Comparison of ENCODE assay signal across 8 mouse cellular contexts in genomic region chr4:120369861-120370366, GRCm38 (mm10). TPM values are rescaled to one million over a fixed set of nuclear protein-coding genes. Genes with fewer than 3 reads are reported as not detected.
DNase-seq lines count a peak whose midpoint lies in the region; ATAC-seq and TF ChIP-seq lines count a peak whose summit lies in the region.

No protein-coding gene starts in this region.

- peak; percentile 74 for ATAC-seq in forebrain, embryonic 13.5 days
- ATAC-seq in intestine, postnatal 0 days, result no peak
- peak; percentile 70; the same call in 1 of the 2 replicates for ATAC-seq in neural tube, embryonic 14.5 days (ENCODE audit: low read depth)

- no peaks in the 10 kb centered on the region for H3K36me3 ChIP-seq in forebrain, embryonic 13.5 days (ENCODE audit: poor library complexity, severe bottlenecking)
- H3K36me3 ChIP-seq in intestine, postnatal 0 days (ENCODE audit: control insufficient read depth, insufficient read depth), result no peaks in the 10 kb centered on the region
- no peaks in the 10 kb centered on the region for H3K36me3 ChIP-seq in neural tube, embryonic 14.5 days (ENCODE audit: control insufficient read depth, insufficient read depth, low read length)

- no peak overlapping the region for H3K4me3 ChIP-seq in forebrain, embryonic 13.5 days
- no peak overlapping the region for H3K4me3 ChIP-seq in intestine, postnatal 0 days (ENCODE audit: low read depth, low read length)
- no peak overlapping the region for H3K4me3 ChIP-seq in neural tube, embryonic 14.5 days (ENCODE audit: low read depth, low read length)

- peaks cover 12% of the 10 kb centered on the region; the same call in 1 of the 2 replicates for H3K27me3 ChIP-seq in forebrain, embryonic 13.5 days
- no peaks in the 10 kb centered on the region for H3K27me3 ChIP-seq in intestine, postnatal 0 days (replicated peaks; ENCODE audit: control insufficient read depth, insufficient read depth, low read length)
- H3K27me3 ChIP-seq in neural tube, embryonic 14.5 days (ENCODE audit: control insufficient read depth, insufficient read depth, low read length), result no peaks in the 10 kb centered on the region

- 7% methylated on average over 10 of the region's 10 CpGs for WGBS in forebrain, embryonic 13.5 days
- 48% methylated on average over 10 of the region's 10 CpGs for WGBS in intestine, postnatal 0 days
- 8% methylated on average over 10 of the region's 10 CpGs for WGBS in neural tube, embryonic 14.5 days

- H3K4me2 ChIP-seq in forebrain, embryonic 13.5 days, result peak overlapping the region; percentile 41
- H3K4me2 ChIP-seq in intestine, postnatal 0 days (replicated peaks; ENCODE audit: low read depth), result peak overlapping the region; percentile 47
- peak overlapping the region; percentile 23; the same call in 1 of the 2 replicates for H3K4me2 ChIP-seq in neural tube, embryonic 14.5 days (ENCODE audit: low read depth, low read length)

- H3K4me1 ChIP-seq in forebrain, embryonic 13.5 days, result peaks cover 56% of the 10 kb centered on the region
- H3K4me1 ChIP-seq in intestine, postnatal 0 days (replicated peaks; ENCODE audit: control insufficient read depth, insufficient read depth, low read length), result no peaks in the 10 kb centered on the region
- peaks cover 23% of the 10 kb centered on the region for H3K4me1 ChIP-seq in neural tube, embryonic 14.5 days (ENCODE audit: control insufficient read depth, insufficient read depth, low read length)

- no peaks in the 10 kb centered on the region for H3K9me3 ChIP-seq in forebrain, embryonic 13.5 days (replicated peaks)
- no peaks in the 10 kb centered on the region for H3K9me3 ChIP-seq in intestine, postnatal 0 days (ENCODE audit: control insufficient read depth)
- no peaks in the 10 kb centered on the region for H3K9me3 ChIP-seq in neural tube, embryonic 14.5 days (ENCODE audit: control insufficient read depth, low read length)

- no peak for TF ChIP-seq CTCF in intestine, postnatal 0 days (IDR thresholded peaks at IDR 0.05; ENCODE audit: low read depth)

- peak overlapping the region; percentile 62 for H3K27ac ChIP-seq in forebrain, embryonic 13.5 days
- H3K27ac ChIP-seq in intestine, postnatal 0 days (ENCODE audit: low read depth, low read length), result no peak overlapping the region
- H3K27ac ChIP-seq in neural tube, embryonic 14.5 days (ENCODE audit: low read depth, low read length), result 0 out of 2 replicates have a peak overlapping the region, but pooled peaks have one; percentile 12

- H3K9ac ChIP-seq in forebrain, embryonic 13.5 days, result peak overlapping the region; percentile 47
- H3K9ac ChIP-seq in intestine, postnatal 0 days (ENCODE audit: low read depth, low read length), result no peak overlapping the region
- no peak overlapping the region for H3K9ac ChIP-seq in neural tube, embryonic 14.5 days (replicated peaks; ENCODE audit: low read depth, low read length)

- peak; percentile 38 to 42 for DNase-seq in layer of hippocampus, postnatal 10 days (ENCODE audit: low spot score in 2 of 2)
- DNase-seq in layer of hippocampus, postnatal 25 days (ENCODE audit: extremely low spot score in 1 of 2, low spot score in 1 of 2), result no peak
- DNase-seq in thymus, postnatal 10 days (ENCODE audit: low spot score in 2 of 2), result no peak
- no peak for DNase-seq in adrenal gland, adult 2 months
- DNase-seq in embryo, embryonic 10.5 days (ENCODE audit: low spot score), result no peak

RNA-seq across cellular contexts. Expression of gene Scmh1, which starts 35.2 kb away (rescaled TPM):
- total RNA-seq in layer of hippocampus, postnatal 10 days (2021), result 100 to 1,000 TPM; 110 to 118 TPM
- total RNA-seq in layer of hippocampus, postnatal 25 days (2021), result 100 to 1,000 TPM in 1 of 2 experiments, 10 to 100 TPM in 1; 92.6 to 106 TPM
- 48.9 and 49.7 TPM in 2 replicates for polyA plus RNA-seq in forebrain, embryonic 13.5 days (2015; fragmentation: Nextera tagmentation; extraction: Ambion mirVana)
- polyA plus RNA-seq in intestine, postnatal 0 days (2015; fragmentation: Nextera tagmentation; extraction: Ambion mirVana), result 19.8 and 21.8 TPM in 2 replicates
- polyA plus RNA-seq in neural tube, embryonic 14.5 days (2014; fragmentation: Nextera tagmentation; extraction: Ambion mirVana), result 90.8 and 94.6 TPM in 2 replicates
- 10 to 100 TPM; 33.6 to 39.5 TPM for total RNA-seq in adrenal gland, adult 2 months (2021)
- 18.9 and 23.0 TPM in 2 replicates for polyA plus RNA-seq in adrenal gland, adult 2 months (2012; rRNA removed)

Comparison
In these comparisons a context has a peak if more than half of its experiments do, and no peak if none do; other contexts are left out.
1. DNase-seq: peak in layer of hippocampus, postnatal 10 days (2 of 2); none in layer of hippocampus, postnatal 25 days (0 of 2), thymus, postnatal 10 days (0 of 2), adrenal gland, adult 2 months (single experiment) and embryo, embryonic 10.5 days (single experiment).
2. Peak in every context shown above with its lines, with median percentiles within 50 percentile points of each other: H3K4me2 ChIP-seq.